10 mouse cellular contexts compared by ENCODE assay signal in the genomic region with DNA sequence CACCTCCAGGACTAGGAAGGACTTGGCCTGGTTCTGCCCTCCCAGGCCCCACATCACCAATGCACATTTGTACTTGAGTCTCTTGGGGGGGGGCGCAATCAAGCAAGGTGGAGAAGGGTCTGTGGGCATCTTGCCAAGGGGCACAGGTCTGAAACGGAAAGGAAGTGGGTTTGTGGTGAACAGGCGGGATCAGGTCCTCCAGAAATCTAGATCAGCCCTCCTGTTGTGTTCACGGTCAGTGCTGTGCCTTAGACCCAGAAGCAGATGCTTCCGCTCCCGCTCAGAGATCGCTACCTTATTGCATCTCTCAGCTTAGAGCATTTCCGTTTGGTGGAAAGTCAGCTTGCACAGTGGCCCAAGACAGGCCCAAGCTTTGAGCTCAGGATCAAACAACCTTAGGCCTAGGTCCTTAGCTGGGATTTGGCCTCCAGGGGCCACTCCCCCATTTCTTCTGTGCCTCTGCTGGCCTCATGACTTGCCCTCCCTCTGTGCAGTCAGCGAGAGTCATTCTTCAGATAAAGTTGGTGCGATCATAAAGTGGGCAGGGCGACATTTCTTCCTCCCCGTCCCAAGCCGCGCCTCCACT. TPM values are rescaled to one million over a fixed set of nuclear protein-coding genes. Genes with fewer than 3 reads are reported as not detected.
DNase-seq lines count a peak whose midpoint lies in the region; ATAC-seq and TF ChIP-seq lines count a peak whose summit lies in the region.
"Had no signal": no experiment of that assay in that cellular context is flagged by ENCODE, and none has a peak within 500 bp of the region (broad histone marks: within the 10 kb centered on the region; RNA-seq: fewer than 3 reads in every experiment).

No protein-coding gene starts in this region.

- no peak overlapping the region for H3K9ac ChIP-seq in lung, embryonic 16.5 days (ENCODE audit: low read length)
- no peak overlapping the region for H3K9ac ChIP-seq in limb, embryonic 14.5 days (ENCODE audit: low read depth, low read length, severe bottlenecking)

- peak; percentile 20 for DNase-seq in adrenal gland, postnatal 14 days
- no peak for DNase-seq in adrenal gland, postnatal 25 days
- DNase-seq in lung, adult 2 months: no peak
- DNase-seq in limb, embryonic 14.5 days (ENCODE audit: low spot score): no peak
- DNase-seq in thymus, postnatal 10 days (ENCODE audit: low spot score in 2 of 2): peak; percentile 35 to 40
- DNase-seq in right cerebral cortex, adult 18-20 months: no peak
- DNase-seq in cerebellum, adult 8-10 months: no peak
- DNase-seq: adrenal gland, adult 8-10 months had no signal

- peaks cover 6% of the 10 kb centered on the region for H3K27me3 ChIP-seq in lung, embryonic 16.5 days (ENCODE audit: control insufficient read depth, insufficient read depth, low read depth, low read length)
- no peaks in the 10 kb centered on the region for H3K27me3 ChIP-seq in limb, embryonic 14.5 days (ENCODE audit: control insufficient read depth, insufficient read depth, low read length)

- peak; percentile 34; the same call in 1 of the 2 replicates for ATAC-seq in lung, embryonic 16.5 days (ENCODE audit: low read depth)
- ATAC-seq in limb, embryonic 14.5 days (ENCODE audit: low FRiP score, low read depth): no peak

- H3K4me3 ChIP-seq in lung, embryonic 16.5 days (ENCODE audit: low read length): no peak overlapping the region
- H3K4me3 ChIP-seq in lung, adult 2 months (replicated peaks; ENCODE audit: extremely low read depth, low read depth, low read length): no peak overlapping the region
- no peak overlapping the region for H3K4me3 ChIP-seq in limb, embryonic 14.5 days (replicated peaks; ENCODE audit: low read length)
- H3K4me3 ChIP-seq: left cerebral cortex, adult 2 months had no signal

- H3K4me2 ChIP-seq in lung, embryonic 16.5 days (ENCODE audit: low read depth, low read length): no peak overlapping the region
- H3K4me2 ChIP-seq in limb, embryonic 14.5 days (replicated peaks; ENCODE audit: low read depth, low read length, severe bottlenecking): no peak overlapping the region

- H3K9me3 ChIP-seq in lung, embryonic 16.5 days (ENCODE audit: control insufficient read depth, low read length): no peaks in the 10 kb centered on the region
- H3K9me3 ChIP-seq in limb, embryonic 14.5 days (ENCODE audit: control insufficient read depth, low read length): no peaks in the 10 kb centered on the region

- no peak for TF ChIP-seq POLR2A in lung, adult 2 months (IDR thresholded peaks at IDR 0.05; ENCODE audit: borderline replicate concordance, extremely low read depth, low read depth, low read length)
- TF ChIP-seq POLR2A in limb, embryonic 14.5 days (IDR thresholded peaks at IDR 0.05; ENCODE audit: borderline replicate concordance, extremely low read depth, insufficient read depth, insufficient read length): no peak

- peaks cover 11% of the 10 kb centered on the region for H3K4me1 ChIP-seq in lung, embryonic 16.5 days (replicated peaks; ENCODE audit: control insufficient read depth, insufficient read depth, low read length)
- H3K4me1 ChIP-seq in lung, adult 2 months (ENCODE audit: control insufficient read depth, insufficient read depth, low read length): no peaks in the 10 kb centered on the region
- H3K4me1 ChIP-seq in limb, embryonic 14.5 days (ENCODE audit: control insufficient read depth, insufficient read depth, low read length): peaks cover 67% of the 10 kb centered on the region

- H3K27ac ChIP-seq in lung, embryonic 16.5 days (ENCODE audit: low read length): no peak overlapping the region
- peak overlapping the region; percentile 6; the same call in 1 of the 2 replicates for H3K27ac ChIP-seq in limb, embryonic 14.5 days (replicated peaks; ENCODE audit: low read depth, low read length)
- H3K27ac ChIP-seq: left cerebral cortex, adult 2 months had no signal

- WGBS in lung, embryonic 16.5 days: 25% methylated on average over 14 of the region's 14 CpGs
- 34% methylated on average over 14 of the region's 14 CpGs for WGBS in lung, adult 2 months
- WGBS in limb, embryonic 14.5 days: 15% methylated on average over 14 of the region's 14 CpGs

- H3K36me3 ChIP-seq in lung, embryonic 16.5 days (ENCODE audit: control insufficient read depth, insufficient read depth, low read length): no peaks in the 10 kb centered on the region
- no peaks in the 10 kb centered on the region for H3K36me3 ChIP-seq in limb, embryonic 14.5 days (ENCODE audit: control insufficient read depth, insufficient read depth, low read length)

- no peak for TF ChIP-seq CTCF in lung, adult 2 months (IDR thresholded peaks at IDR 0.05; ENCODE audit: insufficient read depth, low read length)

RNA-seq across cellular contexts. Expression of a gene that starts 19.6 kb away (rescaled TPM):
- total RNA-seq in adrenal gland, postnatal 14 days (2021): 1.1 and 2.4 TPM in 2 replicates
- total RNA-seq in adrenal gland, postnatal 25 days (2021): 1.1 and 1.5 TPM in 2 replicates
- 4.0 and 4.8 TPM in 2 replicates for polyA plus RNA-seq in lung, embryonic 16.5 days (2015; fragmentation: Nextera tagmentation; extraction: Ambion mirVana)
- 9.2 and 13.9 TPM in 2 replicates for polyA plus RNA-seq in lung, adult 2 months (2012; rRNA removed)
- polyA plus RNA-seq in limb, embryonic 14.5 days (2012; rRNA removed): 1.9 and 2.0 TPM in 2 replicates
- 1.1 and 1.3 TPM in 2 replicates for polyA plus RNA-seq in limb, embryonic 14.5 days (2014; fragmentation: Nextera tagmentation; extraction: Ambion mirVana)

RNA-seq across cellular contexts. Expression of a gene that starts 22.9 kb away (rescaled TPM):
- total RNA-seq in adrenal gland, postnatal 14 days (2021): 126 and 140 TPM in 2 replicates
- total RNA-seq in adrenal gland, postnatal 25 days (2021): 128 and 133 TPM in 2 replicates
- polyA plus RNA-seq in lung, embryonic 16.5 days (2015; fragmentation: Nextera tagmentation; extraction: Ambion mirVana): 247 and 266 TPM in 2 replicates
- polyA plus RNA-seq in lung, adult 2 months (2012; rRNA removed): 85.2 and 110 TPM in 2 replicates
- 231 and 297 TPM in 2 replicates for polyA plus RNA-seq in limb, embryonic 14.5 days (2012; rRNA removed)
- 304 and 351 TPM in 2 replicates for polyA plus RNA-seq in limb, embryonic 14.5 days (2014; fragmentation: Nextera tagmentation; extraction: Ambion mirVana)

Comparison
In these comparisons a context has a peak if more than half of its experiments do, and no peak if none do; other contexts are left out.
1. DNase-seq: peak in adrenal gland, postnatal 14 days (single experiment) and thymus, postnatal 10 days (2 of 2); none in adrenal gland, postnatal 25 days (single experiment), lung, adult 2 months (single experiment), limb, embryonic 14.5 days (single experiment), right cerebral cortex, adult 18-20 months (single experiment) and cerebellum, adult 8-10 months (single experiment).